Mouse (Mus musculus) hindbrain, embryonic 11.5 days (tissue): ENCODE measurements around the gene Mtor. TPM values are rescaled to one million over a fixed set of nuclear protein-coding genes. Genes with fewer than 3 reads are reported as not detected.

ENCODE experiments used
- ATAC-seq: fragments of 200-750 bp; cut with Nextera tagmentation; 2 replicates; pipeline ENCODE4 v1.8.0; 2017; ENCODE audit warnings: mild to moderate bottlenecking, moderate TSS enrichment, moderate library complexity; ENCODE audit not compliant: low FRiP score
- DNase-seq: peaks from one replicate; pipeline ENCODE4 v3.0.0-alpha.2; 2015; ENCODE audit warnings: low spot score
- H3K27ac ChIP-seq: fragments of 300-500 bp; sonication (generic); 2 replicates; pipeline ENCODE4 v1.5.1; 2014; ENCODE audit warnings: mild to moderate bottlenecking, low read depth, low read length
- H3K27me3 ChIP-seq: fragments of 300-500 bp; sonication (generic); 2 replicates; pipeline ENCODE4 v1.6.1; 2014; ENCODE audit warnings: mild to moderate bottlenecking, low read length, moderate library complexity, mixed read lengths; ENCODE audit not compliant: control insufficient read depth, insufficient read depth
- H3K36me3 ChIP-seq: fragments of 300-500 bp; sonication (generic); 2 replicates; pipeline ENCODE4 v1.6.1; 2014; ENCODE audit warnings: mild to moderate bottlenecking, low read length, moderate library complexity, mixed read lengths; ENCODE audit not compliant: control insufficient read depth, insufficient read depth
- H3K4me1 ChIP-seq: fragments of 300-500 bp; sonication (generic); replicated peaks from 2 replicates; pipeline ENCODE4 v1.6.1; 2014; ENCODE audit warnings: low read length, mixed read lengths; ENCODE audit not compliant: control insufficient read depth, insufficient read depth
- H3K4me2 ChIP-seq: fragments of 300-500 bp; sonication (generic); replicated peaks from 2 replicates; pipeline ENCODE4 v1.6.1; 2014; ENCODE audit warnings: mild to moderate bottlenecking, low read depth, low read length
- H3K4me3 ChIP-seq: fragments of 300-500 bp; sonication (generic); 2 replicates; pipeline ENCODE4 v1.5.1; 2014; ENCODE audit warnings: low read depth, low read length
- H3K9ac ChIP-seq: fragments of 300-500 bp; sonication (generic); 2 replicates; pipeline ENCODE4 v1.6.1; 2014; ENCODE audit warnings: low read depth, low read length
- H3K9me3 ChIP-seq: fragments of 300-500 bp; sonication (generic); 2 replicates; pipeline ENCODE4 v1.6.1; 2016; ENCODE audit warnings: low read length; ENCODE audit not compliant: control insufficient read depth
- WGBS: fragments of 180-500 bp; shearing (Covaris S2); extraction: QIAGEN DNeasy Blood & Tissue Kit; methylation state at CpG from one replicate; pipeline ENCODE4 v1.1.7; 2014; 5-methylcytosine and 5-hydroxymethylcytosine counted together
- polyA plus RNA-seq: library from polyadenylated mRNA; unstranded; fragments of >200 nt; fragmentation: Nextera tagmentation; extraction: Ambion mirVana; gene quantifications from 2 replicates; pipeline ENCODE4 v1.2.1, GENCODE M21; 2014

Mtor gene
- polyA plus RNA-seq, 1 experiment from 2014 or later: 33.0 TPM

GRCm38 (mm10) chr4:148595916-148596315 lies 147.5 kb downstream of the Mtor start:
- no peak overlapping the region for H3K27ac ChIP-seq
- peaks cover 4% of the 10 kb centered on the region; the same call in 1 of the 2 replicates for H3K4me1 ChIP-seq
- H3K27me3 ChIP-seq: no peaks in the 10 kb centered on the region
- peaks cover 12% of the 10 kb centered on the region for H3K36me3 ChIP-seq
- 87% methylated on average over 6 of the region's 6 CpGs for WGBS
- no peak overlapping the region for H3K9ac ChIP-seq
- H3K4me3 ChIP-seq: no peak overlapping the region
- ATAC-seq (no peak), DNase-seq (no peak)
- H3K4me2 ChIP-seq: no peak overlapping the region
- no peaks in the 10 kb centered on the region for H3K9me3 ChIP-seq

GRCm38 (mm10) chr4:148596731-148597130 lies 148.3 kb downstream of the Mtor start:
- DNase-seq (no peak), ATAC-seq (no peak)
- H3K9ac ChIP-seq: no peak overlapping the region
- peaks cover 4% of the 10 kb centered on the region; the same call in 1 of the 2 replicates for H3K4me1 ChIP-seq
- H3K27ac ChIP-seq: no peak overlapping the region
- H3K4me2 ChIP-seq: no peak overlapping the region
- H3K4me3 ChIP-seq: no peak overlapping the region
- no peaks in the 10 kb centered on the region for H3K9me3 ChIP-seq
- no peaks in the 10 kb centered on the region for H3K27me3 ChIP-seq
- WGBS: 97% methylated on average over 3 of the region's 3 CpGs
- H3K36me3 ChIP-seq: peaks cover 12% of the 10 kb centered on the region

- ATAC-seq: no peak
- no peak overlapping the region for H3K4me3 ChIP-seq
Measured at GRCm38 (mm10) chr4:148598826-148599225, 150.4 kb downstream of the Mtor start.

GRCm38 (mm10) chr4:148600316-148600715 lies 151.9 kb downstream of the Mtor start:
- H3K27ac ChIP-seq: no peak overlapping the region
- no peaks in the 10 kb centered on the region for H3K36me3 ChIP-seq
- H3K27me3 ChIP-seq: no peaks in the 10 kb centered on the region
- H3K4me1 ChIP-seq: no peaks in the 10 kb centered on the region
- H3K9ac ChIP-seq: no peak overlapping the region
- H3K9me3 ChIP-seq: no peaks in the 10 kb centered on the region
- no peak overlapping the region for H3K4me2 ChIP-seq
- no peak overlapping the region for H3K4me3 ChIP-seq
- WGBS: 88% methylated on average over 4 of the region's 4 CpGs
- no peak for DNase-seq
- no peak for ATAC-seq

More at GRCm38 (mm10) chr4:148598826-148599225, 150.4 kb downstream of the Mtor start:
- H3K4me2 ChIP-seq: no peak overlapping the region
- H3K36me3 ChIP-seq: peaks cover 12% of the 10 kb centered on the region
- no peaks in the 10 kb centered on the region for H3K9me3 ChIP-seq
- no peak for DNase-seq
- H3K9ac ChIP-seq: no peak overlapping the region
- 94% methylated on average over 12 of the region's 12 CpGs for WGBS
- H3K27me3 ChIP-seq: no peaks in the 10 kb centered on the region
- H3K27ac ChIP-seq: no peak overlapping the region
- no peaks in the 10 kb centered on the region for H3K4me1 ChIP-seq

- H3K36me3 ChIP-seq: no peaks in the 10 kb centered on the region
- no peak overlapping the region for H3K27ac ChIP-seq
- DNase-seq (no peak), ATAC-seq (no peak)
- H3K4me3 ChIP-seq: no peak overlapping the region
- 84% methylated on average over 4 of the region's 4 CpGs for WGBS
- no peak overlapping the region for H3K4me2 ChIP-seq
- H3K9ac ChIP-seq: no peak overlapping the region
- no peaks in the 10 kb centered on the region for H3K27me3 ChIP-seq
- no peaks in the 10 kb centered on the region for H3K9me3 ChIP-seq
- no peaks in the 10 kb centered on the region for H3K4me1 ChIP-seq
Measured at GRCm38 (mm10) chr4:148601871-148602270, 153.5 kb downstream of the Mtor start.

- 86% methylated on average over 14 of the region's 14 CpGs for WGBS
- no peaks in the 10 kb centered on the region for H3K9me3 ChIP-seq
- DNase-seq: no peak
Measured at GRCm38 (mm10) chr4:148602357-148603120, 154.1 kb downstream of the Mtor start, which contains the start of gene Masp2. TSS of gene Masp2 (plus strand) at chr4:148602554.

GRCm38 (mm10) chr4:148603376-148604139 lies 155.1 kb downstream of the Mtor start:
- H3K27ac ChIP-seq: no peak overlapping the region
- H3K4me3 ChIP-seq: no peak overlapping the region
- no peaks in the 10 kb centered on the region for H3K4me1 ChIP-seq
- 71% methylated on average over 10 of the region's 10 CpGs for WGBS
- H3K9ac ChIP-seq: no peak overlapping the region
- H3K36me3 ChIP-seq: no peaks in the 10 kb centered on the region
- no peaks in the 10 kb centered on the region for H3K27me3 ChIP-seq
- no peak for ATAC-seq
- no peak for DNase-seq
- no peaks in the 10 kb centered on the region for H3K9me3 ChIP-seq
- H3K4me2 ChIP-seq: no peak overlapping the region

More at GRCm38 (mm10) chr4:148602357-148603120, 154.1 kb downstream of the Mtor start, which contains the start of gene Masp2:
- no peak for ATAC-seq
- Histone ChIP-seq H3K27me3 (no peaks in the 10 kb centered on the region), H3K4me2 (no peak within 1 kb of the TSS), H3K4me3 (no peak within 1 kb of the TSS), H3K27ac (no peak within 1 kb of the TSS), H3K36me3 (no peaks in the 10 kb centered on the region), H3K4me1 (no peaks in the 10 kb centered on the region), H3K9ac (no peak within 1 kb of the TSS)

GRCm38 (mm10) chr4:148604141-148604540 lies 155.7 kb downstream of the Mtor start:
- no peak overlapping the region for H3K27ac ChIP-seq
- no peak overlapping the region for H3K4me3 ChIP-seq
- DNase-seq (no peak), ATAC-seq (no peak)
- WGBS: 76% methylated on average over 7 of the region's 7 CpGs
- no peak overlapping the region for H3K4me2 ChIP-seq
- no peaks in the 10 kb centered on the region for H3K36me3 ChIP-seq
- H3K4me1 ChIP-seq: no peaks in the 10 kb centered on the region
- H3K9me3 ChIP-seq: no peaks in the 10 kb centered on the region
- no peak overlapping the region for H3K9ac ChIP-seq
- H3K27me3 ChIP-seq: no peaks in the 10 kb centered on the region
